Mouse (Mus musculus): ENCODE results near the gene Gm2004. TPM values are rescaled to one million over a fixed set of nuclear protein-coding genes. Genes with fewer than 3 reads are reported as not detected.
"Not testable (repeated sequence)": the region's sequence is repeated elsewhere in the genome, so short reads cannot be mapped to it uniquely, and the experiment has no call there.

The Gm2004 gene
- 0.46 and 0.71 TPM in 2 replicates for polyA plus RNA-seq (2015; fragmentation: Nextera tagmentation; extraction: Ambion mirVana)

GRCm38 (mm10) chr2:176149725-176150124 lies at the start of gene Gm2004:
Gene Gm2004 (minus strand): TSS chr2:176149825.
- ATAC-seq; H3K9ac ChIP-seq (replicated peaks); H3K27me3 ChIP-seq; H3K27ac ChIP-seq; H3K4me1 ChIP-seq (replicated peaks); H3K4me3 ChIP-seq (replicated peaks); H3K4me2 ChIP-seq (replicated peaks); H3K36me3 ChIP-seq; H3K9me3 ChIP-seq: not testable (repeated sequence)
- no CpG with 5 or more reads among the region's 2 CpGs for WGBS

Other genes starting within 250 kb of the Gm2004 start
- gene Zfp966, start 218.7 kb downstream of the Gm2004 start, polyA plus RNA-seq (2015; fragmentation: Nextera tagmentation; extraction: Ambion mirVana) = 2.8 TPM in 2 replicates
- gene Gm2026, start 184.5 kb downstream of the Gm2004 start, polyA plus RNA-seq (2015; fragmentation: Nextera tagmentation; extraction: Ambion mirVana) = 25.2 and 31.7 TPM in 2 replicates
- 8.7 and 9.8 TPM in 2 replicates for gene 2210418O10Rik, start 76.7 kb upstream of the Gm2004 start, polyA plus RNA-seq (2015; fragmentation: Nextera tagmentation; extraction: Ambion mirVana)
- not detected in 2 replicates for gene Gm11009, start 169.7 kb upstream of the Gm2004 start, polyA plus RNA-seq (2015; fragmentation: Nextera tagmentation; extraction: Ambion mirVana)